Mouse (Mus musculus): ENCODE measurements around the gene Ebf1. TPM values are rescaled to one million over a fixed set of nuclear protein-coding genes. Genes with fewer than 3 reads are reported as not detected.

Gene Ebf1
- polyA plus RNA-seq, 1 experiment from 2014 or later = 54.5 TPM

- H3K4me2 ChIP-seq (ENCODE audit: low read depth, low read length) = no peak overlapping the region
- DNase-seq (ENCODE audit: low spot score) (no peak), ATAC-seq (ENCODE audit: low read depth) (no peak)
- no peak overlapping the region for H3K4me3 ChIP-seq (ENCODE audit: low read depth, low read length)
- 72% methylated on average over 4 of the region's 4 CpGs for WGBS
- H3K27ac ChIP-seq (replicated peaks; ENCODE audit: low read depth, low read length) = no peak overlapping the region
- H3K36me3 ChIP-seq (ENCODE audit: control insufficient read depth, insufficient read depth, low read length) = peaks cover 13% of the 10 kb centered on the region; the same call in 1 of the 2 replicates
- H3K9me3 ChIP-seq (ENCODE audit: control insufficient read depth, low read length) = no peaks in the 10 kb centered on the region
- H3K9ac ChIP-seq (ENCODE audit: low read depth, low read length) = no peak overlapping the region
- H3K27me3 ChIP-seq (replicated peaks; ENCODE audit: control insufficient read depth, insufficient read depth, low read length) = no peaks in the 10 kb centered on the region
- H3K4me1 ChIP-seq (ENCODE audit: control insufficient read depth, insufficient read depth, low read length) = no peaks in the 10 kb centered on the region
Observed at GRCm38 (mm10) chr11:44638193-44638754, 21.2 kb downstream of the Ebf1 start.

GRCm38 (mm10) chr11:44641496-44641895 lies 24.4 kb downstream of the Ebf1 start:
- peaks cover 3% of the 10 kb centered on the region; the same call in 1 of the 2 replicates for H3K4me1 ChIP-seq (ENCODE audit: control insufficient read depth, insufficient read depth, low read length)
- H3K9ac ChIP-seq (ENCODE audit: low read depth, low read length) = no peak overlapping the region
- no peaks in the 10 kb centered on the region; the same call in 1 of the 2 replicates for H3K36me3 ChIP-seq (ENCODE audit: control insufficient read depth, insufficient read depth, low read length)
- no peak for DNase-seq (ENCODE audit: low spot score)
- no peak overlapping the region for H3K4me3 ChIP-seq (ENCODE audit: low read depth, low read length)
- H3K27me3 ChIP-seq (replicated peaks; ENCODE audit: control insufficient read depth, insufficient read depth, low read length) = no peaks in the 10 kb centered on the region
- H3K9me3 ChIP-seq (ENCODE audit: control insufficient read depth, low read length) = no peaks in the 10 kb centered on the region
- no peak overlapping the region for H3K4me2 ChIP-seq (ENCODE audit: low read depth, low read length)
- ATAC-seq (ENCODE audit: low read depth) = no peak
- WGBS = 78% methylated on average over 2 of the region's 2 CpGs
- no peak overlapping the region for H3K27ac ChIP-seq (replicated peaks; ENCODE audit: low read depth, low read length)

GRCm38 (mm10) chr11:44654340-44655019 lies 37.4 kb downstream of the Ebf1 start:
- H3K4me1 ChIP-seq (ENCODE audit: control insufficient read depth, insufficient read depth, low read length) = peaks cover 13% of the 10 kb centered on the region
- 37% methylated on average over 8 of the region's 8 CpGs for WGBS
- no peaks in the 10 kb centered on the region for H3K9me3 ChIP-seq (ENCODE audit: control insufficient read depth, low read length)
- H3K36me3 ChIP-seq (ENCODE audit: control insufficient read depth, insufficient read depth, low read length) = no peaks in the 10 kb centered on the region
- H3K4me3 ChIP-seq (ENCODE audit: low read depth, low read length) = no peak overlapping the region
- H3K27ac ChIP-seq (replicated peaks; ENCODE audit: low read depth, low read length) = no peak overlapping the region
- H3K9ac ChIP-seq (ENCODE audit: low read depth, low read length) = no peak overlapping the region
- H3K27me3 ChIP-seq (replicated peaks; ENCODE audit: control insufficient read depth, insufficient read depth, low read length) = no peaks in the 10 kb centered on the region
- no peak overlapping the region for H3K4me2 ChIP-seq (ENCODE audit: low read depth, low read length)
- DNase-seq (ENCODE audit: low spot score) = no peak
- peak; percentile 18; the same call in 1 of the 2 replicates for ATAC-seq (ENCODE audit: low read depth)

GRCm38 (mm10) chr11:44655468-44655867 lies 38.4 kb downstream of the Ebf1 start:
- Histone ChIP-seq H3K4me2 (ENCODE audit: low read depth, low read length) (no peak overlapping the region), H3K4me1 (ENCODE audit: control insufficient read depth, insufficient read depth, low read length) (peaks cover 13% of the 10 kb centered on the region), H3K27ac (replicated peaks; ENCODE audit: low read depth, low read length) (no peak overlapping the region), H3K9ac (ENCODE audit: low read depth, low read length) (no peak overlapping the region), H3K9me3 (ENCODE audit: control insufficient read depth, low read length) (no peaks in the 10 kb centered on the region), H3K27me3 (replicated peaks; ENCODE audit: control insufficient read depth, insufficient read depth, low read length) (no peaks in the 10 kb centered on the region), H3K36me3 (ENCODE audit: control insufficient read depth, insufficient read depth, low read length) (no peaks in the 10 kb centered on the region), H3K4me3 (ENCODE audit: low read depth, low read length) (no peak overlapping the region)
- 28% methylated on average over 5 of the region's 5 CpGs for WGBS
- ATAC-seq (ENCODE audit: low read depth) = no peak
- peak; percentile 59 for DNase-seq (ENCODE audit: low spot score)

- DNase-seq (ENCODE audit: low spot score) = no peak
- H3K36me3 ChIP-seq (ENCODE audit: control insufficient read depth, insufficient read depth, low read length) = no peaks in the 10 kb centered on the region
Observed at GRCm38 (mm10) chr11:44656916-44657315, 39.8 kb downstream of the Ebf1 start.

GRCm38 (mm10) chr11:44657833-44658395 lies 40.8 kb downstream of the Ebf1 start:
- Histone ChIP-seq H3K27ac (replicated peaks; ENCODE audit: low read depth, low read length) (no peak overlapping the region), H3K4me2 (ENCODE audit: low read depth, low read length) (no peak overlapping the region), H3K36me3 (ENCODE audit: control insufficient read depth, insufficient read depth, low read length) (no peaks in the 10 kb centered on the region), H3K9me3 (ENCODE audit: control insufficient read depth, low read length) (no peaks in the 10 kb centered on the region), H3K4me1 (ENCODE audit: control insufficient read depth, insufficient read depth, low read length) (peaks cover 13% of the 10 kb centered on the region), H3K4me3 (ENCODE audit: low read depth, low read length) (no peak overlapping the region), H3K27me3 (replicated peaks; ENCODE audit: control insufficient read depth, insufficient read depth, low read length) (no peaks in the 10 kb centered on the region), H3K9ac (ENCODE audit: low read depth, low read length) (no peak overlapping the region)
- no peak for DNase-seq (ENCODE audit: low spot score)
- ATAC-seq (ENCODE audit: low read depth) = no peak
- WGBS = 41% methylated on average over 6 of the region's 6 CpGs

More at GRCm38 (mm10) chr11:44656916-44657315, 39.8 kb downstream of the Ebf1 start:
- Histone ChIP-seq H3K4me2 (ENCODE audit: low read depth, low read length) (no peak overlapping the region), H3K27ac (replicated peaks; ENCODE audit: low read depth, low read length) (no peak overlapping the region), H3K9ac (ENCODE audit: low read depth, low read length) (no peak overlapping the region), H3K9me3 (ENCODE audit: control insufficient read depth, low read length) (no peaks in the 10 kb centered on the region), H3K27me3 (replicated peaks; ENCODE audit: control insufficient read depth, insufficient read depth, low read length) (no peaks in the 10 kb centered on the region), H3K4me1 (ENCODE audit: control insufficient read depth, insufficient read depth, low read length) (peaks cover 13% of the 10 kb centered on the region), H3K4me3 (ENCODE audit: low read depth, low read length) (no peak overlapping the region)
- no peak for ATAC-seq (ENCODE audit: low read depth)

GRCm38 (mm10) chr11:44661875-44662274 lies 44.8 kb downstream of the Ebf1 start:
- H3K4me1 ChIP-seq (ENCODE audit: control insufficient read depth, insufficient read depth, low read length) = peaks cover 35% of the 10 kb centered on the region
- DNase-seq (ENCODE audit: low spot score) (no peak), ATAC-seq (ENCODE audit: low read depth) (no peak)
- H3K9me3 ChIP-seq (ENCODE audit: control insufficient read depth, low read length) = no peaks in the 10 kb centered on the region
- no peak overlapping the region for H3K4me3 ChIP-seq (ENCODE audit: low read depth, low read length)
- H3K4me2 ChIP-seq (ENCODE audit: low read depth, low read length) = no peak overlapping the region
- no peak overlapping the region for H3K9ac ChIP-seq (ENCODE audit: low read depth, low read length)
- 71% methylated on average over 5 of the region's 5 CpGs for WGBS
- no peaks in the 10 kb centered on the region for H3K36me3 ChIP-seq (ENCODE audit: control insufficient read depth, insufficient read depth, low read length)
- H3K27ac ChIP-seq (replicated peaks; ENCODE audit: low read depth, low read length) = no peak overlapping the region
- H3K27me3 ChIP-seq (replicated peaks; ENCODE audit: control insufficient read depth, insufficient read depth, low read length) = no peaks in the 10 kb centered on the region

GRCm38 (mm10) chr11:44663609-44664141 lies 46.6 kb downstream of the Ebf1 start:
- peaks cover 35% of the 10 kb centered on the region for H3K4me1 ChIP-seq (ENCODE audit: control insufficient read depth, insufficient read depth, low read length)
- 37% methylated on average over 4 of the region's 4 CpGs for WGBS
- no peaks in the 10 kb centered on the region for H3K27me3 ChIP-seq (replicated peaks; ENCODE audit: control insufficient read depth, insufficient read depth, low read length)
- no peaks in the 10 kb centered on the region for H3K9me3 ChIP-seq (ENCODE audit: control insufficient read depth, low read length)
- no peaks in the 10 kb centered on the region for H3K36me3 ChIP-seq (ENCODE audit: control insufficient read depth, insufficient read depth, low read length)
- DNase-seq (ENCODE audit: low spot score) (no peak), ATAC-seq (ENCODE audit: low read depth) (no peak)
- H3K4me3 ChIP-seq (ENCODE audit: low read depth, low read length) = no peak overlapping the region
- H3K4me2 ChIP-seq (ENCODE audit: low read depth, low read length) = no peak overlapping the region
- H3K9ac ChIP-seq (ENCODE audit: low read depth, low read length) = no peak overlapping the region
- no peak overlapping the region for H3K27ac ChIP-seq (replicated peaks; ENCODE audit: low read depth, low read length)
